Mouse (Mus musculus) midbrain, embryonic 14.5 days (tissue): ENCODE data around the gene Zbed4. TPM values are rescaled to one million over a fixed set of nuclear protein-coding genes. Genes with fewer than 3 reads are reported as not detected.
"Not testable (repeated sequence)": the region's sequence is repeated elsewhere in the genome, so short reads cannot be mapped to it uniquely, and the experiment has no call there.

ENCODE experiments used
- ATAC-seq: fragments of 200-750 bp; cut with Nextera tagmentation; 2 replicates; pipeline ENCODE4 v1.8.0; 2017; ENCODE audit warnings: moderate number of reproducible peaks, moderate library complexity; ENCODE audit not compliant: low FRiP score, low TSS enrichment
- DNase-seq: peaks from one replicate; pipeline ENCODE4 v3.0.0-alpha.2; 2015
- H3K27ac ChIP-seq: fragments of 300-500 bp; sonication (generic); replicated peaks from 2 replicates; pipeline ENCODE4 v1.5.1; 2014; ENCODE audit warnings: mild to moderate bottlenecking, low read depth, low read length, moderate library complexity
- H3K27me3 ChIP-seq: fragments of 300-500 bp; sonication (generic); 2 replicates; pipeline ENCODE4 v1.6.1; 2014; ENCODE audit warnings: low read length, control low read depth, mixed read lengths; ENCODE audit not compliant: control insufficient read depth, insufficient read depth
- H3K36me3 ChIP-seq: fragments of 300-500 bp; sonication (generic); 2 replicates; pipeline ENCODE4 v1.6.1; 2014; ENCODE audit warnings: low read length, control low read depth; ENCODE audit not compliant: control insufficient read depth, insufficient read depth
- H3K4me1 ChIP-seq: fragments of 300-500 bp; sonication (generic); 2 replicates; pipeline ENCODE4 v1.6.1; 2014; ENCODE audit warnings: mild to moderate bottlenecking, antibody characterized with exemption, low read length, control low read depth; ENCODE audit not compliant: control insufficient read depth, insufficient read depth
- H3K4me2 ChIP-seq: fragments of 300-500 bp; sonication (generic); 2 replicates; pipeline ENCODE4 v1.6.1; 2014; ENCODE audit warnings: mild to moderate bottlenecking, low read length, moderate library complexity
- H3K4me3 ChIP-seq: fragments of 300-500 bp; sonication (generic); replicated peaks from 2 replicates; pipeline ENCODE4 v1.5.1; 2014; ENCODE audit warnings: low read depth, low read length
- H3K9ac ChIP-seq: fragments of 300-500 bp; sonication (generic); replicated peaks from 2 replicates; pipeline ENCODE4 v1.6.1; 2014; ENCODE audit warnings: mild to moderate bottlenecking, low read length, moderate library complexity
- H3K9me3 ChIP-seq: fragments of 300-500 bp; sonication (generic); 2 replicates; pipeline ENCODE4 v1.6.1; 2016; ENCODE audit warnings: low read length, control low read depth, mixed read lengths; ENCODE audit not compliant: control insufficient read depth
- WGBS: fragments of 180-500 bp; shearing (Covaris S2); extraction: QIAGEN DNeasy Blood & Tissue Kit; methylation state at CpG from one replicate; pipeline ENCODE4 v1.1.7; 2014; 5-methylcytosine and 5-hydroxymethylcytosine counted together
- polyA plus RNA-seq: library from polyadenylated mRNA; unstranded; fragments of >200 nt; fragmentation: Nextera tagmentation; extraction: Ambion mirVana; gene quantifications from 2 replicates; pipeline ENCODE4 v1.2.1, GENCODE M21; 2014

The Zbed4 gene
- polyA plus RNA-seq: 16.7 and 25.7 TPM in 2 replicates

DNA sequence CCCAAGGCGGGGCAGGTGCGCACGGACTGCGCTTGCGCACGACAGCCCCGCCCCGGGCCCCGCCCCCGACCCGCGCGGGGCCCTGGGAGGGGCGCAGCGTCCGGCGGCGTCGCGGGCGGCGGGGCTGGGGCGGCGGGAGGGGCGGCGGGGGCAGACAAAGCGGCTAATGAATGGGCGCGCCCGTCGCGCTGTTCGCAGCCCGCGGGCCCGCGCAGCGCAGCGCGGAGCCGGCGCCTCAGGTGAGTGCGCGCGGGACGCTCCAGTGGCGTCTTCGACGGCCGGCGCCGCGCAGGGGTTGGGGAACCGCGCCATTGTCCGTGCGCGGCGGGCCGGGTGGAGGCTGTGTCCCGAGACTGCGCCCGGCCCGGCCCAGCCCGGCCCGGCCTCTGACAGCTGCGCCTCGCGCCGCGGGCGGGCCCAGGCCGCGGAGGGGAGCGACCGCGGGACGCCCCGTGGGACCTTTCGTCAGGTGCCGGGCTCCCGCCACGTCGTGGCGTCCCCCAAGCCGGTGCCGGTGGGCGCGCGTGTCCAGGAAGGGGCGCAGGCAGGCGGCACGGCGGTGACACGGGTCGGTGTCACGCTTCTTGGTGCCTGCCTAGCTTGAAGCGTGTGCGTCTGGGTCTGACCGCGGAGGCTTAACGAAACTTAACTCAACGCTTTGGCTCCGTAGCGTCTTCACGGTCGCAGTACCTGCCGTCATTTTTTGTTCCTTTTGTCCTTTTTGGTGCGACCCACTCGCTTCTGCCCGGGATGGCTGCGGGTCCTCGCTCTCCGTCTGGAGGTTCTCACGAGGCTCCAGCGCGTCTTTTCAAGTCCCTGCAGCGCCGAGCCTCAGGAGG is at the start of gene Zbed4:
Gene Zbed4 (plus strand): TSS at position 97 of the 839 bp plus-strand sequence.
- peaks cover 20% of the 10 kb centered on the region for H3K4me1 ChIP-seq
- H3K9ac ChIP-seq: peak within 1 kb of the TSS; percentile 89
- peak; percentile 73 for DNase-seq
- H3K9me3 ChIP-seq: no peaks in the 10 kb centered on the region
- H3K4me3 ChIP-seq: peak within 1 kb of the TSS; percentile 82
- no peaks in the 10 kb centered on the region for H3K27me3 ChIP-seq
- H3K4me2 ChIP-seq: peak within 1 kb of the TSS; percentile 85
- peaks cover 12% of the 10 kb centered on the region for H3K36me3 ChIP-seq
- under 1% methylated on average over 106 of the region's 119 CpGs for WGBS
- no peak; the same call in 1 of the 2 replicates for ATAC-seq
- peak within 1 kb of the TSS; percentile 92 for H3K27ac ChIP-seq

- no peaks in the 10 kb centered on the region for H3K4me1 ChIP-seq
- H3K36me3 ChIP-seq: peaks cover 97% of the 10 kb centered on the region
- no peaks in the 10 kb centered on the region for H3K27me3 ChIP-seq
- 55% methylated on average over 3 of the region's 3 CpGs for WGBS
- ATAC-seq (no peak), DNase-seq (no peak)
- H3K4me2 ChIP-seq: no peak overlapping the region
- H3K9ac ChIP-seq: no peak overlapping the region
- no peak overlapping the region for H3K4me3 ChIP-seq
- H3K9me3 ChIP-seq: no peaks in the 10 kb centered on the region
- H3K27ac ChIP-seq: no peak overlapping the region
Measured at GRCm38 (mm10) chr15:88702501-88702900, 49.0 kb upstream of the Zbed4 start.

DNA sequence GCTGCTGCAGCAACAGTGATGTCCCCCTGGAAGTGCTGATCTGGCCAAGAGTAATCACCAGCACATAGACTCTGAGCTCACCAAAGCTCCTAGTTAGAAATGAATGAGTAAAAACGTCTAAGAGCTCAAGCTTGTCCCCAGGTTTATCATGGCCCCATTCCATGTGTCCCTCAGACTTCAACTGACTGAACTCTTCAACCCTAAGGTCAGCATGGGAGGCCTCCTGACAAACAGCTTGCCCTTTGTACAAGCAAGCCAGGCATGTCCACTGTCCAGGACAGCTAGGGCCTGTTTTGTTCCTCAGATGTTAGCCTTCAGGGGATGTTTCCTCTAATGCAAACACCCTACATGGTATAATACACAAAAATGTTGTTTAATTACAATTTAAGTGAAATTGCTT is 47.2 kb upstream of the Zbed4 start:
- H3K36me3 ChIP-seq: peaks cover 98% of the 10 kb centered on the region
- DNase-seq: no peak
- no peak overlapping the region for H3K4me2 ChIP-seq
- H3K4me3 ChIP-seq: no peak overlapping the region
- no peaks in the 10 kb centered on the region for H3K9me3 ChIP-seq
- H3K4me1 ChIP-seq: no peaks in the 10 kb centered on the region
- no peak for ATAC-seq
- H3K27me3 ChIP-seq: no peaks in the 10 kb centered on the region
- WGBS: 70% methylated on average over 1 of the region's 1 CpGs
- H3K9ac ChIP-seq: no peak overlapping the region
- no peak overlapping the region for H3K27ac ChIP-seq

DNA sequence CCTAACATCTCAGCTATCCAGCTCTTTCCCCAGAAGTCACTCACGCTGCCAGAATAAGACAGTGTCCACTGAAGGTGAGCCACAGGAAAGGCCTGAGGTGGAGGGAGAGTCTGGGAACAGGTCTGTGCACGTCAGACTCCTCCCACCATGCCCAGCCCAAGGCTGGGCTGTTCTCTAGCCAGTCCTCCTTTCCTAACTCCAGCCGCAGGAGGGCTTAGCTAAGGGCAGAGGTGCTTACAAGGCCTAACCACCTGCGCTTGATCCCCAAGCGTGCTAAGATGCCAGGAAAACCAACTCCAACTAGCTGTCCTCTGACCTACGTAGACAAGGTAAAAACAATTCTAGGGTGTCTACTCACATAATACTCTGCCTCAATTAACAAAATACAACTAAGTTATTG is 45.1 kb upstream of the Zbed4 start:
- WGBS: 95% methylated on average over 6 of the region's 6 CpGs
- Histone ChIP-seq H3K4me2 (no peak overlapping the region), H3K36me3 (peaks cover 98% of the 10 kb centered on the region), H3K27me3 (no peaks in the 10 kb centered on the region), H3K27ac (no peak overlapping the region), H3K9me3 (no peaks in the 10 kb centered on the region), H3K4me3 (no peak overlapping the region), H3K4me1 (no peaks in the 10 kb centered on the region), H3K9ac (no peak overlapping the region)
- DNase-seq: no peak
- ATAC-seq: no peak

- not testable (repeated sequence) for DNase-seq, H3K27ac ChIP-seq, H3K4me2 ChIP-seq, ATAC-seq, H3K4me1 ChIP-seq, H3K9ac ChIP-seq, H3K27me3 ChIP-seq, H3K9me3 ChIP-seq, H3K4me3 ChIP-seq
- peaks cover 98% of the 10 kb centered on the region for H3K36me3 ChIP-seq
- whole genome bisulfite sequencing: 78% methylated on average over 13 of the region's 13 CpGs
Measured at GRCm38 (mm10) chr15:88706987-88707386, 44.5 kb upstream of the Zbed4 start.

DNA sequence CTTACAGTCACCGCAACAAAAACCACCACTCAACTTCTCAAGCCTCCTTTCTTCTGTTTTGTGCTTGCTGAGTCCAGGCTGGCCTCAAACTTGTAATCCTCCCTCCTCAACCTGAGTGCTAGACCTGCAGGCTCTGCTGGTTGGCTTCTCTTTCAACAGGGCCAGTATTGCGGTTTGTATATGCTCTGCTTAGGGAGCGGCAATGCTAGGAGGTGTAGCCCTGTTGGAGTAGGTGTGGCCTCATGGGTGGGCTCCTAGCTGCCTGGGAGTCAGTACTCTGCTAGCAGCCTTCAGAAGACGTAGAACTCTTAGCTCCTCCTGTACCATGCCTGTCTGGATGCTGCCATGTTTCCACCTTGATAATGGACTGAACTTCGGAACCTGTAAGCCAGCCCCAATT is 43.3 kb upstream of the Zbed4 start:
- H3K9ac ChIP-seq: no peak overlapping the region
- H3K4me2 ChIP-seq: no peak overlapping the region
- DNase-seq: no peak
- no peak for ATAC-seq
- no peak overlapping the region for H3K4me3 ChIP-seq
- no peaks in the 10 kb centered on the region for H3K4me1 ChIP-seq
- WGBS: 94% methylated on average over 5 of the region's 5 CpGs
- no peak overlapping the region for H3K27ac ChIP-seq
- no peaks in the 10 kb centered on the region for H3K27me3 ChIP-seq
- H3K9me3 ChIP-seq: no peaks in the 10 kb centered on the region
- H3K36me3 ChIP-seq: peaks cover 99% of the 10 kb centered on the region

DNA sequence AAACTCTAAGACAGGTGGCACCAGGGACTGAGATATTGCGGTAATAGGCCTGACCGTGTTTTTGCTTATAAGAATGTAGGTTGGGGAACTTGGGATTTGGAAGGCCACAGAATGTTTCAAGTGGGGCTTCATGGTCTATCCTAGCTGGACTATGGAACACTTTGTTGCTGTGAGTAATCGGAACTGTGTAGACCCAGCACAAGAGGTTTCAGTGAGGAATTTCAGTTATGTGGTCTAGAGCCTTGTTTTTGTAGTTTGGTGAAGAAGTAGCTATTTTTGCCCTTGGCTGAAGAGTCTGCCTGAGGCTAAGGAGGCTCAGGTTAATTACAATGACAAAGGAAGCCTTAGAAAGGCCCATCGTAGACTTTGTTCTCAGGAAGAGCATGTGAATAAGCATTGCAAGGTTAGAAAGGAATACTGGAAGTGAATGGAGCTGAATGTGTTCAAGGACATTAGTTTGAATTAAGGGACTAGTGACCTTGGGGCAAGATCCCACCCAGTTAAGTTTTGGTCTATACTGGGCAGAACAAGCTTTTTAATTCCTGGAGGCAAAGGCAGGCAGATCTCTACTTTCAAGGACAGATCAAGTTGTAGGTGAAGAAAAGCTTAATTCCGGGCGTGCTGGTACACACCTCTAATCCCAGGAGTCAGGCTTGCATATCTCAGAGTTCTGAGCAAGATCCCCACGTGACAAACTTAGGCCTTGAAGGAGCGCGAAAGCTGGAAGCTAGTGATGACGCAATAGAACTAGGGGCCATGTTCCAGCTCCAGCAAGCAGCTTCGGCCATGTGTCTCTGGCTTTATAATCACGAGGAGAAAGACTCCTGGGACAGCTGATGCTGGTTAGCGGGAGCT is 42.6 kb upstream of the Zbed4 start:
- Histone ChIP-seq H3K4me3 (no peak overlapping the region), H3K36me3 (peaks cover 99% of the 10 kb centered on the region), H3K4me2 (no peak overlapping the region), H3K27ac (no peak overlapping the region), H3K9ac (no peak overlapping the region), H3K9me3 (no peaks in the 10 kb centered on the region), H3K4me1 (no peaks in the 10 kb centered on the region), H3K27me3 (no peaks in the 10 kb centered on the region)
- no peak for DNase-seq
- 74% methylated on average over 13 of the region's 13 CpGs for WGBS
- no peak for ATAC-seq

DNA sequence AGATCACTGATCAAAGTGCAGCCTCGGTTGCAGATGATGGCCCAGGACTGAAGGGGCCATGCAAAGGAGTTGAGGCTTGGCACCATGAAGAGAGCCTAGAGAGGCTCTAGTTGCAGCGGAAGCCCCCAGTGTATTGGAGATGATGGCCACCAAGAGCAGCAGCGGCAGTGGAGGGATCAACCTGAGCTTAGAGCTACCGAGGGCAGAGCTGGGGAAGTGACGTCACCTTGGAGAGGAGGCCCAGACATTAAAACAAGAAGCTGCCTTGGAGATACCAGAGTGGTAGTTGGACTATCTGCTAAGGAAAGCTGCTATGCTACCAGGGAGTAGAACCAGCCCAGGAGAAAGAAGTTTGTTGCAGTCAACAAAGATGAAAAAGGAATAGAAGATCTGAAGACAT is 41.6 kb upstream of the Zbed4 start:
- H3K9me3 ChIP-seq: no peaks in the 10 kb centered on the region
- H3K4me2 ChIP-seq: no peak overlapping the region
- ATAC-seq (no peak), DNase-seq (no peak)
- H3K36me3 ChIP-seq: peaks cover 100% of the 10 kb centered on the region
- WGBS: 92% methylated on average over 5 of the region's 5 CpGs
- no peak overlapping the region for H3K27ac ChIP-seq
- no peaks in the 10 kb centered on the region for H3K4me1 ChIP-seq
- H3K27me3 ChIP-seq: no peaks in the 10 kb centered on the region
- no peak overlapping the region for H3K4me3 ChIP-seq
- H3K9ac ChIP-seq: no peak overlapping the region
